Mouse (Mus musculus) hindbrain, embryonic 10.5 days (tissue): Measurements from ENCODE around the gene Setdb2. TPM values are rescaled to one million over a fixed set of nuclear protein-coding genes. Genes with fewer than 3 reads are reported as not detected.
"Not testable (repeated sequence)": the region's sequence is repeated elsewhere in the genome, so short reads cannot be mapped to it uniquely, and the experiment has no call there.

Experiments
- DNase-seq: peaks from one replicate; pipeline ENCODE4 v3.0.0-alpha.2; 2017; ENCODE audit warnings: low spot score
- H3K27ac ChIP-seq: fragments of 300-500 bp; sonication (generic); 2 replicates; pipeline ENCODE4 v1.5.1; 2016; ENCODE audit warnings: mild to moderate bottlenecking, moderate library complexity
- H3K27me3 ChIP-seq: fragments of 300-500 bp; sonication (generic); 2 replicates; pipeline ENCODE4 v1.6.1; 2016; ENCODE audit warnings: mild to moderate bottlenecking; ENCODE audit not compliant: poor library complexity, insufficient read depth, severe bottlenecking
- H3K36me3 ChIP-seq: fragments of 300-500 bp; sonication (generic); 2 replicates; pipeline ENCODE4 v1.6.1; 2016; ENCODE audit warnings: mild to moderate bottlenecking, moderate library complexity
- H3K4me1 ChIP-seq: fragments of 300-500 bp; sonication (generic); replicated peaks from 2 replicates; pipeline ENCODE4 v1.6.1; 2016; ENCODE audit warnings: mild to moderate bottlenecking
- H3K4me3 ChIP-seq: fragments of 300-500 bp; sonication (generic); 2 replicates; pipeline ENCODE4 v1.5.1; 2016; ENCODE audit warnings: mild to moderate bottlenecking, moderate library complexity
- H3K9me3 ChIP-seq: fragments of 300-500 bp; sonication (generic); 2 replicates; pipeline ENCODE4 v1.6.1; 2016; ENCODE audit warnings: mild to moderate bottlenecking, moderate library complexity
- WGBS: fragments of 180-500 bp; shearing (Covaris S2); methylation state at CpG from one replicate; pipeline ENCODE4 v1.1.7; 2016; 5-methylcytosine and 5-hydroxymethylcytosine counted together
- polyA plus RNA-seq: library from polyadenylated mRNA; unstranded; fragments of >200 nt; fragmentation: Nextera tagmentation; extraction: Ambion mirVana; gene quantifications from 2 replicates; pipeline ENCODE4 v1.2.1, GENCODE M21; 2016

Setdb2 gene
- polyA plus RNA-seq, 1 experiment from 2014 or later, result 12.6 TPM

GRCm38 (mm10) chr14:59433902-59434301 lies 6.8 kb downstream of the Setdb2 start:
- DNase-seq, result no peak
- Histone ChIP-seq H3K36me3 (peaks cover 10% of the 10 kb centered on the region; the same call in 1 of the 2 replicates), H3K27ac (no peak overlapping the region), H3K9me3 (no peaks in the 10 kb centered on the region), H3K27me3 (no peaks in the 10 kb centered on the region), H3K4me1 (peaks cover under 1% of the 10 kb centered on the region; the same call in 1 of the 2 replicates), H3K4me3 (no peak overlapping the region)
- 73% methylated on average over 2 of the region's 2 CpGs for WGBS

DNA sequence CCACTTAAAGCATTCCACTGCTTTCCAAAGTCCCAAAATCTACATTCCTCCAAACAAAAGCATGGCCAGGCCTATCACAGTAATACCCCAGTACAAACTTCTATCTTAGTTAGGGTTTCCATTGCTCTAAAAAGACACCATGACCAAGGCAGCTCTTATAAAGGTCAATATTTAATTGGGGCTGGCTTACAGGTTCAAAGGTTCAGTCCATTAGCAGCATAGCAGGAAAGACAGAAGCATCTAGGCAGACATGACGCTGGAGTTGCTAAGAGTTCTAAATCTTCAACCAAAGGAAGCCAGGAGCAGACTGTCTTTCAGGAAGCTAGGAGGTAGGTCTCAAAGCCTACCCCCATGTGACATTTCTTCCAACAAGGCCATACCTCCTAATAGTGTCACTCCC lies 10.1 kb downstream of the Setdb2 start:
- Histone ChIP-seq H3K4me3 (no peak overlapping the region), H3K9me3 (no peaks in the 10 kb centered on the region), H3K27ac (no peak overlapping the region), H3K36me3 (peaks cover 13% of the 10 kb centered on the region; the same call in 1 of the 2 replicates), H3K27me3 (no peaks in the 10 kb centered on the region), H3K4me1 (no peaks in the 10 kb centered on the region)
- DNase-seq, result no peak
- WGBS, result 83% methylated on average over 1 of the region's 1 CpGs

DNA sequence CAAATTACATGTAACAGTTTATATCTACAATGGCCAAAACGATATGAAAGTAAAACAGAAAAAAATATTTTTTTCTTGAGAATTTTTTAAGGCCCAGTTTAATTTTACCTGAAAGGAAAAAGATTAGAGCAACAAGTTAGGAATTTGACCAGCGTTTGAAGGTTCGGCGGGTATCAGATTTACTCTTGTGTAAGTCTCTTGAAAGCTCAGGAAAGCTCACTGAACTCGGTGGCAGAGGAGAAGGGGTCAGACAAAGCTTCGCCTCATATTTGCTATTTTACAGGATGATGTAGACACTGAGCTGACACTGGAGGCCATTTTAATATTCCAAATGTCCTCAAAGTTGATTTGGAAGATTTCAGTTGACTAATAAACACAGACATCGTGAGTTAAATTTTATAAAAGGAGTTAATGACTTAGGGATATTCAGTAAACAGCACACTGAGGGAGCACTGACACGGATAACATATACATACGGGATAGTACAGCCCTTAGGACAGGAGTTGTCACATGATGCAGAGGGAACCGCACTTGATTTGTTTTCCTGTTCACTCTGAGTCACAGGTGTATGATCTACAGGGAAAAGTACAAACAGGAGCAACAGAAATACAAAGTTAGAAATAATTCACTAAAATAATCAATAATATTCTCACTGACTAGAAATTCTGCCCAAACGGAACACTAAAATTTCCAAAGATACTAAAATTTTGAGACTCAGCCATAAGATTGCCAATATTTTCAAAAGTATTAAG lies 17.6 kb downstream of the Setdb2 start:
- H3K27me3 ChIP-seq, result no peaks in the 10 kb centered on the region
- peaks cover 4% of the 10 kb centered on the region; the same call in 1 of the 2 replicates for H3K36me3 ChIP-seq
- 78% methylated on average over 11 of the region's 11 CpGs for WGBS

DNA sequence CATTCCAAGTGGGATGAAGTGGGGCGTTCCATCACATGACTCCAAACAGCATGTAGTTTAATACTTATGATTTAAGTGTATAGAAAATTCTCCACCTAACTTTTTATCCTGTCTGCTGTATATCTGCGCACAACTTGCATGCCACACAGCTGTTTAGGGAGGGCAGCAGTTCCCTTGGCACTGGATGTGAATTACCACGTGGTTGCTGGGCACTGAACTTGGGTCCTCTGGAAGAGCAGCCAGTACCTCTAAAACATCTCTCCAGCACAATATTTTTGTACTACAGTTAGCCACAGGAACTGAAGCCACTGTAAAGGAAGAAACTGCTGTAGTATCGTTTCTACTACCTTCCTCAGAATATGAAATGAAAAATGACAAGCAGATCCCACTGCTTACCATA lies 22.5 kb downstream of the Setdb2 start:
- H3K4me1 ChIP-seq, result no peaks in the 10 kb centered on the region

More for the DNA sequence above, 17.6 kb downstream of the Setdb2 start:
- no peak overlapping the region for H3K4me3 ChIP-seq
- no peak overlapping the region for H3K27ac ChIP-seq
- DNase-seq, result no peak
- H3K9me3 ChIP-seq, result no peaks in the 10 kb centered on the region
- H3K4me1 ChIP-seq, result no peaks in the 10 kb centered on the region

GRCm38 (mm10) chr14:59414979-59415378 lies 25.7 kb downstream of the Setdb2 start:
- not testable (repeated sequence) for H3K27me3 ChIP-seq, DNase-seq, H3K4me1 ChIP-seq, H3K9me3 ChIP-seq, H3K4me3 ChIP-seq, H3K27ac ChIP-seq
- 95% methylated on average over 2 of the region's 2 CpGs for WGBS
- H3K36me3 ChIP-seq, result peaks cover 52% of the 10 kb centered on the region

More for the DNA sequence above, 22.5 kb downstream of the Setdb2 start:
- no peaks in the 10 kb centered on the region for H3K27me3 ChIP-seq
- DNase-seq, result no peak
- H3K36me3 ChIP-seq, result peaks cover 36% of the 10 kb centered on the region
- H3K9me3 ChIP-seq, result no peaks in the 10 kb centered on the region
- WGBS, result 88% methylated on average over 4 of the region's 4 CpGs
- no peak overlapping the region for H3K4me3 ChIP-seq
- H3K27ac ChIP-seq, result no peak overlapping the region

GRCm38 (mm10) chr14:59396999-59397398 lies 43.7 kb downstream of the Setdb2 start:
- peaks cover 12% of the 10 kb centered on the region for H3K36me3 ChIP-seq
- WGBS, result 86% methylated on average over 2 of the region's 2 CpGs
- no peak for DNase-seq

GRCm38 (mm10) chr14:59395281-59395680 lies 45.4 kb downstream of the Setdb2 start, which contains the start of gene Phf11c:
Gene Phf11c, minus strand, starts transcription at chr14:59395381.
- H3K4me3 ChIP-seq, result no peak within 1 kb of the TSS
- peaks cover 3% of the 10 kb centered on the region; the same call in 1 of the 2 replicates for H3K36me3 ChIP-seq
- DNase-seq, result no peak
- H3K4me1 ChIP-seq, result no peaks in the 10 kb centered on the region
- H3K27me3 ChIP-seq, result no peaks in the 10 kb centered on the region
- no peak within 1 kb of the TSS for H3K27ac ChIP-seq
- no peaks in the 10 kb centered on the region for H3K9me3 ChIP-seq
- 93% methylated on average over 3 of the region's 3 CpGs for WGBS

More at GRCm38 (mm10) chr14:59396999-59397398, 43.7 kb downstream of the Setdb2 start:
- Histone ChIP-seq H3K4me3 (no peak overlapping the region), H3K27me3 (no peaks in the 10 kb centered on the region), H3K9me3 (no peaks in the 10 kb centered on the region), H3K4me1 (no peaks in the 10 kb centered on the region), H3K27ac (no peak overlapping the region)

GRCm38 (mm10) chr14:59390181-59390580 lies 50.5 kb downstream of the Setdb2 start:
- H3K9me3 ChIP-seq, DNase-seq: not testable (repeated sequence)
- WGBS, result 76% methylated on average over 4 of the region's 4 CpGs

DNA sequence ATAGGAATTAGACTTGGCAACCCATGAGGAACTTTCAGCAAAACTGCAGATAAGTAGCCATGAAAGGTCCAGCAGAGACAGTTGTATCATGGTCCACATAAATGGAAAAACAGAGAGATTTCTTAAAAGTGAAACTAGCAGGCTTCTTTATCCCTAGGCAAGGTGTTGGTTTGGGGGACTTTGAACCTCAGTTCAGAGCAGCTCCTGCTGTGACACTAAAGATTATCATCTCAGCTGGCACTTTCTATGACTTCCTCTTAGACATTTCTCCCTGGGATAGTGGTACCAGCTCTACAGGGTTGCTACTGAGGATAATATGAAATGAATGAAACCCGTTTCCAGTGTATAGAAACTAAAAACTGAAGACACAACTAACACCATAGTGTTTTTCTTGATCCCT lies 51.2 kb downstream of the Setdb2 start:
- H3K4me3 ChIP-seq, result no peak overlapping the region
- no peaks in the 10 kb centered on the region for H3K27me3 ChIP-seq
- DNase-seq, result no peak
- no peaks in the 10 kb centered on the region for H3K9me3 ChIP-seq
- no peaks in the 10 kb centered on the region for H3K36me3 ChIP-seq
- WGBS, result 73% methylated on average over 1 of the region's 1 CpGs
- H3K27ac ChIP-seq, result no peak overlapping the region
- no peaks in the 10 kb centered on the region for H3K4me1 ChIP-seq

More at GRCm38 (mm10) chr14:59390181-59390580, 50.5 kb downstream of the Setdb2 start:
- H3K4me1 ChIP-seq, H3K4me3 ChIP-seq, H3K27me3 ChIP-seq, H3K36me3 ChIP-seq, H3K27ac ChIP-seq: not testable (repeated sequence)

DNA sequence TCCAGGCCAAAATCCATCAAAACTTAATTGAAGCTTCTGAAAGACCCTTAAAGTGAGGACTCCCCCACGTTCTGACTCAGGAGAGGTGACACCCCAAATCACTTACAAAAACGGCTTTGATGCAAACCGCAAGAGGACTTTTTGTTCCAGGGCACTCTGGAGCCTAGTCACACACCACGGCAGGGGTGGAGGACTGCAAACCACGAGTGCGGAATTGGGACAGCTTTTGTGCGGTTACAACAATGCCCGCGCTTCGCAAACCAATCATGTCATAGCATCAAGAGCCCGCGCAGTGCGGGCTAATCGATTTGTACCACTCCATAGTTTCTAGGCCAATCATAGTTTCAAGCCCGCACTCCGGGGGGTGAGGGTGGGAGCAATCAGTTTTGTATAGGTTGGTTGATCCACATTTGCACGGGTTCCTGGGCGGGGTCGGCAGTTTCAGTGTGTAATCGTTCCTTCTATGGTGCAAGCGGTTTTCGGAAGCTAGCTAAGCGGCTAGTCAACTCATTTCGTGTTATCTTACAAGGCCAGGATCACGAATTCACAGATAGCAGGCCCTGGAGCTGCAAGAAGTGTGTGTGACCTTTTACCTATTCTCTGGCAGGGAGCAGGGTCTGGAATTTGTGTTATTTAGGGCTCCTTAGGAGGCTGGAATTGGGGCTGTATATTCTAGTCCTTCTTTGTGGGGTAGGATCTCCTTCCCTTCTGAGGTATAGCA lies 70.2 kb downstream of the Setdb2 start:
- Histone ChIP-seq H3K4me1 (no peaks in the 10 kb centered on the region), H3K36me3 (no peaks in the 10 kb centered on the region), H3K4me3 (no peak overlapping the region), H3K27ac (no peak overlapping the region), H3K27me3 (no peaks in the 10 kb centered on the region), H3K9me3 (peaks cover 16% of the 10 kb centered on the region)
- DNase-seq, result no peak
- 93% methylated on average over 25 of the region's 25 CpGs for WGBS

- WGBS, result 89% methylated on average over 8 of the region's 8 CpGs
- Histone ChIP-seq H3K4me3 (no peak overlapping the region), H3K27ac (no peak overlapping the region), H3K36me3 (no peaks in the 10 kb centered on the region), H3K4me1 (no peaks in the 10 kb centered on the region), H3K9me3 (peaks cover 12% of the 10 kb centered on the region), H3K27me3 (no peaks in the 10 kb centered on the region)
- DNase-seq, result no peak
Measured at GRCm38 (mm10) chr14:59366386-59367105, 74.1 kb downstream of the Setdb2 start.

DNA sequence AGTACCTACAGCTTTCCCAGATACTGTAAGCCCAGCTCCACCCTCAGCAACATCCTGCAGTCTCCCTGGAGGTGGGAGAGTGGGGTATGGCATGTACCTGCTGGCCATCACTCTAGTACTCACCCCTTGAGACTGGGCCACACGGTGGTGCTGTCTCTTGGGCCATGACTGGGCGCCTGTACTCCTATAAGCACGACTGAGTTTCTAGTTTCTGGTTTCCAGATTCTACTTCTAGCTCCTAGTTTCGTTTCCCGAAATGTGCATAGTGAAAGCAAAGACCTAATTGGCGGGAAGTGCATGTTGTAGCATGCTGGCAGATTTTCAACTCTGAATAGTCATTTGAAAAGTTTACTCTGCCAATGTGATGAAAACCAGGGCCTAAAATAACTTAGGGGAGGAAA lies 75.4 kb downstream of the Setdb2 start, which contains the start of gene Phf11d:
Gene Phf11d, minus strand, starts transcription at position 227 of the 401 bp plus-strand sequence.
- Histone ChIP-seq H3K27me3 (no peaks in the 10 kb centered on the region), H3K27ac (no peak within 1 kb of the TSS), H3K4me3 (no peak within 1 kb of the TSS), H3K9me3 (no peaks in the 10 kb centered on the region), H3K4me1 (no peaks in the 10 kb centered on the region), H3K36me3 (no peaks in the 10 kb centered on the region)
- no peak for DNase-seq
- WGBS, result 85% methylated on average over 6 of the region's 6 CpGs
